Mouse (Mus musculus): Measurements from ENCODE around the gene Chmp1a.
"Not testable (repeated sequence)": the region's sequence is repeated elsewhere in the genome, so short reads cannot be mapped to it uniquely, and the experiment has no call there.

Gene Chmp1a

DNA sequence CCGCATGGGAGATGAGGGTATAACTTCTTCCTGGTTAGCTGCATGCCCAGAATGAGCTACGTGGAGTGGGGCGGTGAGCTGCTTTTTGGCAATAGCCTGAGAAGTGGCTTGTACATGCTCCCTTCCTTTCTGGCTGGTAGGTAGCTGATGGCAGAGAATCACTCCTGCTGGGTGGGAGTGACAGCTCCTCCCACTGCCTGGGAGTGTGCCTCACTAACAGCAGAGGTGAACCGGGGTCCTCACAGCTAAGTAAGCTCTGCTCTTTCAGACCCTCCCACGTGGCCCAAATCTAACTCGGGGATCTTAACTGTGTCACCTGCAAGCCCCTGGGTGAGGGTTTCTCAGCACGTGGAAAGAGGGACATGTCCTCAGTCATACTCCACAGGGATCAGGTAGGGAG is 20.0 kb upstream of the Chmp1a start:
- no peak for DNase-seq (ENCODE audit: low spot score in 2 of 2)

DNA sequence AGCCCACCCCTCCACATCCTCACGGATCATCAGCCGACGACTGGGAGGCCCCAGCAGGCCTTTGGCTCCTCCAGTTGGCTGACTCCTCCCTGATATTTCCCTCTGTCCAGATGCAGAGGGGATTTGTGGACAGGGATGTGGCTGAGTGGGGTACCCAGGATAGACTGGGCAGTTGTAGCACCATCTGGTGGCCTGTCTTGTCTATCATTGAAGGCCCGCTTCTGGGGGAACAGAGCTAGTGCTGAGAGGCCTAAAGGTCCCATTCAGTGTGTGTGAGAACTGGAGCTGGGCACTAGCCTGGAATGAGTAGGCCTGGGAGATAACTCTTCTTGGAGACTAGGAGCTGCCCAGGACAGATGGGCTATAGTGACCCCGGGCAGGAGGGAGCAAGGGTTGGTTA is 19.2 kb upstream of the Chmp1a start:
- DNase-seq (ENCODE audit: low spot score in 2 of 2): no peak

DNA sequence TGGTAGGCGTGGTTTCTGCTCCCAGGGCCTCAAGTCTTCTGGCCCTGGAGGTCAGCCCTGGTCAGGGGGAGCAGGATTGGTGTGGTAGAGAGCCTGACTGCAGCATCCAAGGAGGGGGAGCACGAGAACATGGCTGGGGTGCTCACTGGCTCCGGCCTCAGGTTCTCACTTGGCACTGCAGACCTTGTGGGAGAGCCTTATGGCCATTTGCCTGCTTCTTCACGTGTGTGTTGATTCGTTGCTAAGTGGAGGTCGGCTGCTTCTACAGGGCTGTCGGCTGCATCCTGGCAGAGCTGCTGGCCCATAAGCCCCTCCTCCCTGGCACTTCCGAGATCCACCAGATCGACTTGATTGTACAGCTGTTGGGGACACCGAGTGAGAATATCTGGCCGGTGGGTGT is 17.8 kb upstream of the Chmp1a start:
- DNase-seq (ENCODE audit: low spot score in 2 of 2): not testable (repeated sequence)

DNA sequence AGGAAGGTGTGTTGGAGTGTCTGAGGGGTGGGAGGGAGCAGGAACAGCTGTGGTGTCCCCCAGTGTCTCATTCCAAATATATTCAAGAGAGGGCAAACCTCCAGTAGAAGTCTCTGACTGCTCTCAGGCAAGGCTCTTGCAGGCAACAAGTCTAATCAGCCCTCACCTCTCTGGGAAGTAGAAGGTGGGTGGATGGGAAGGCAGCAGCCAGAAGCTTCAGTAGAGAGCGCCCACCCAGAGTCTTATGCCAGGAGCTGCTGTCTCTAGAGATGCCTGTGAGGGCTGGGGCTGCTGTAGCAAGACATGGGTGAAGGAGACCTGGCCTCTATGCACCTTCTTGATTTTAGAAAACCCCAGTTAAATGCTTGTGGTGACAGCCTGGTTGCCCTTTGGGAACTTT is 15.9 kb upstream of the Chmp1a start:
- DNase-seq (ENCODE audit: low spot score in 2 of 2): no peak

DNA sequence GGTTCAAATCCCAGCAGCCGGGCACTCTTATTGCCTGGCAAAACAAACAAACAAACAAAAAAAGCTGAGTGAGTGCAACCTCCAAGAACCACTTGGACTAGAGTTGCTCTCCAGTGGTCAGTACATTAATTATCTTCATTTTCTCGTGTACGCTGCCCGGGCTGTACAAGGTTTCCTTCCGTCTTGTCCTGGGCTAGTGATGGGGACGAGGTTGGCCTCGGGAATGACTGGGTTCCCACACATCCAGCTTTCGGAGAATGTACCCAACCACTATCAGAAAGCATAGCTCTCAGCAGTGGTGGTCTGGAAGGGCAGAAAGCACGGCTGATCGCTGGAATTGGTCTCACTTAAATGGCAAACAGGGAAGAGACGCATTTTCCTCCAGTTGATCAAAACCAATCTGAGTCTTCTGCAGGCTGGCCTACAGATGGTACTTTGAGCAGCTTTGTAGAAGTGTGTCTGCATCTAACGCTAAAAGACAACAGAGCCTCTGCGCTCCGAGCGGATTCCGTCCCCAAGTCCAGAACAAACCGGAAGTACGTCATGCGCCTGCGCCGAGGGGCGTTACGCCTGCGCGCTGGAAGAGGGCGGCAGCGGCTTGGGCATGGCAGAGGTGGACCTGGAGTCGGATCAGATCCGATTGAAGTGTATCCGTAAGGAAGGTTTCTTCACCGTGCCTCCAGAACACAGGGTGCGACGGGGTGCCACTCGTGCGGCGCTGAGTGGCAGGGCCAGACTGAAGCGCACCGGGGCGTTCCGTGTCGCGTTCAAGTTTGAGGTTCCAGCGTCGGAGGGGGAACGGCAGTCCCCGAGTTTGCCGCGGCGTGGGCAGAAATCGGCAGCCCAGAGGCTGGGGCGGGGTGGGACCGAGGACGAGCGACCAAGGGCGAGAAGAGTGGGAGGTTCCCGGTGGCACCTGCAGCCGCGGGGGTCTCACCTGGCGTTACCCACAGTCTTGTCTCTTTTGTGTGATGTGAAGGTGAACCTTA is 12.0 kb upstream of the Chmp1a start, which contains the start of gene Cdk10:
Gene Cdk10, plus strand, starts transcription at position 565 of the 989 bp plus-strand sequence.
- DNase-seq (ENCODE audit: low spot score in 2 of 2): peak; percentile 89 to 95

DNA sequence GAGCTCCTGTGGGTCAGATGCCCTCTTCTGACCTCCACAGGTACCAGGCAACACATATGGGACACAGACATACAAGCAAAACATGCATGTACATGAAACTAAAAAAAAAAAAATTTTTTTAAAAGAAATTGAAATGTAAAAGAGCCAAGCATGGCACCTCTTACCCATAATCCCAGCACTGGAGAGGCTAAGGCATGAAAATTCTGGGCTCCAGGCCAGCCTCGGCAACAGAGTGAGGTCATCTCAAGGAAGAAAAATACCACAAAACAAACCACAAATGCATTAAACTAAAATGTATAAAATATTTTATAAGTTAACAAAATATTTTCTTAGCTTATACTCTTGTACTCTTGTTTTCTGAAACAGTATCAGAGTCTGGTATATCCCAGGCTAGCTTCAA is 8.4 kb upstream of the Chmp1a start:
- no peak for DNase-seq (ENCODE audit: low spot score in 2 of 2)

DNA sequence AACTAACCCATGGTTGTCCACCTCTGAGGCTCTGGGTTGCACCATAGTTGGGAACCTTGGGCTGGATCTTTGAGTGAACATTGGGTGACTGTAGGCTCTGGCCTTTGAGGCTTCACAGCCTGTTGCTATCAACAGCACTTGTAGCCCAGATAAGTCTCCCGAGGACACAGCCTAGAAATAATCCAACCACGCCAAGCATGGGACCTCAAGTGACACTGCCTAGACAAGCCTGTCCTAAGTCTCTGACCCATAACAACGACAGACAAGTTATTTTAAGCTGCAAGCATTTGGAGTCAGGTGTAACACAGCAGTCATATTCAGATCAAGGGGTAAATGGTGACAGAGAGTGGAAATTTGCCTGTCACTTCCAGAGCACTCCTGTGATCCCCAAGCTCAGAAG is 2.9 kb upstream of the Chmp1a start:
- no peak for DNase-seq (ENCODE audit: low spot score in 2 of 2)

DNA sequence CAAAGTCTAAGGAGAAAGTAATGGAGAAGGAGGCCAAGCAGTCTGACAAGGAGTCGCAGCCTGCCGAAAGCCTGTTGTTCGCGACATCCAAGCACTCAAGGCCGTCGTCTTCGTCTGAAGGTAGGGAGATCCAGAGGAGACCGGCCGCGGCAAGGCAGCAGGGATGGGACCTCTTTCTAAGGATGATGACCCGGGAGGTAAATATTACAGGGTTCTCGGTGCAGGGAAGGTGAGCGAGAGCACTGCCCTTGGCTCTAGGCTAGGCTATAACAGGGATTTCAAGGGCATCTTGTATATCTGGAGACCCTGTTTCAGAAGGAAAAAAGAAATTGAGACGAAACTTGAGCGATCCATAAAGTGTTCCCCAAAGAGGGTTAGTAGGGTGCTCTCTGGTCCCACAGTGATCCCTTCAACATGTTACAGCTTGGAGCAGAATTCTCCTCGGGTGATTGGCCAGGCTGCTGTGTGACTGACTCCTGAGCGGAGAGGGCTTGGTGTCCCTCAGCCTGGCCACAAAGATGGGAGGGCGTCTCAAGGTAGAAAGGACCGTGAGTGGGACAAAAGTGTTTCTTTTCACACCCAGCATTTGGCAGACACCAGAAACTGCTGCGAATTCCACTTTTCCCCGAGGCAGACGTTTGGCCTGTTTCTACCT is 682 bp upstream of the Chmp1a start:
- no peak for DNase-seq (ENCODE audit: low spot score in 2 of 2)

DNA sequence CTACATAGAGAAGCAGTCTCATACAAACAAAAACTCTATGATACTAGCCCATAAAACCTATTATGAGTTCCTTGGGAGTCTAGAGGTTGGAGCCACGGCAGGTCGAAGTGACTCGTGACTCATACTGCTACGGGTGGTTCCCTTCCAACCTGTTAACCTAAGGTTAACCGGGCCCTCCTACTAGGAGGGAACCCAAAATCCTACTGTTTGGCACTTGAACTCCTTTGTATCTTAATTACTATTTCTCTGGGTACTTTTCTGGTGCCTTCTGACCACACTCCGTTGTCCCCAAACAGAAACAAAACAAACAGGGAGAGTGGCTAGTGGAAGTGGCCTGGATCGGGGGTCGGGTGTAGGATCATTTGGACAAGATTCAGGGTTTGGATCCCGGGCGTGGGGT is 687 bp downstream of the Chmp1a start:
- no peak for DNase-seq (ENCODE audit: low spot score in 2 of 2)

DNA sequence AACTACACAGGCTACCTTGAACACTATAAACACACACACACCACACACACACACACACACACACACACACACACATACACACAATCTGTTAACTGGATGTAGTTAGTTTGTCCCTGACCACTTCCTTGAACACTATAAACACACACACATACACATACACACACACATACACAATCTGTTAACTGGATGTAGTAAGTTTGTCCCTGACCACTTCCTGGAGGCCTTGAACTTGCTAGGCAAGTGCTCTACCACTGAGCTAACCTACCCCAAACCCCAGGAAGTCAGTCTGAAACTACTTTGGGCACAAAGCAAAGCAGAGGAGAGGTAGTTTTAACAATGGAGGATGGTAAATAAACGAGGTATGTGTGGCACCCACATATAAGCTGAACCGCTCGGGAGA is 9.0 kb downstream of the Chmp1a start:
- DNase-seq (ENCODE audit: low spot score in 2 of 2): no peak

DNA sequence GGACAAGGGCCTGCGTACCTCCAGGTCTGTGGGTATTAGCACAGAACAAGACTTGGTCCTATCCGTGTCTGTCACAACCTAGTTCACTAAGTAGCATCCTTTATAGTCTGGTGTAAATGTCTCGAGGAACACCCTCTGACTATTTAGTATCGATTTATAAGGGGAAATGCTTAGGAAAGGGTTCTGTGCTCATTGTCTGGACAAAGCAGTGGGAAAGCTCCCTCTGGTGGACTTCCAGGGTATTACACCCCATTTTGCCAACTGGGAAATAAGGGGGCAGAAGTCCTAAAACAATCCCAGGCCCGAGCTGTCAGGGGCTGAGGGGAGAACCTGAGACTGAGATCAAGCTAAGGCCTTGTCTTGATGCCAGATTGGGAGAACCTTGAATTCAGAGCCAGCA is 10.3 kb downstream of the Chmp1a start:
- peak; percentile 72 to 81 for DNase-seq (ENCODE audit: low spot score in 2 of 2)

DNA sequence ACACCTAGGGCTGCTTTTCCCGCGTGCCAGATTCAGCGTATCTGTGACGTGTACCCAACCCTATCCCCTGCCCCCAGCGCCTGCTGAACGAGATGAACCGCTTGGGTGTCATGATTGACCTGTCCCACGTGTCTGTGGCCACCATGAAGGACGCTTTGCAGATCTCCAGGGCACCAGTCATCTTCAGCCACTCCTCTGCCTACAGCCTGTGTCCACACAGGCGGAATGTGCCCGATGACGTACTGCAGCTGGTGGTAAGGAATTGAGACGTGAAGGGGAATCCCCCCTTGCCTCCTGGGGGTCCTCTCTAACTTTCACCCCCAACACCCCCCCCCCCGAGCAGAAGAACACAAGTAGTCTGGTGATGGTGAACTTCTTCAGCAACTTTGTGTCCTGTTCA is 12.7 kb downstream of the Chmp1a start:
- DNase-seq (ENCODE audit: low spot score in 2 of 2): no peak

DNA sequence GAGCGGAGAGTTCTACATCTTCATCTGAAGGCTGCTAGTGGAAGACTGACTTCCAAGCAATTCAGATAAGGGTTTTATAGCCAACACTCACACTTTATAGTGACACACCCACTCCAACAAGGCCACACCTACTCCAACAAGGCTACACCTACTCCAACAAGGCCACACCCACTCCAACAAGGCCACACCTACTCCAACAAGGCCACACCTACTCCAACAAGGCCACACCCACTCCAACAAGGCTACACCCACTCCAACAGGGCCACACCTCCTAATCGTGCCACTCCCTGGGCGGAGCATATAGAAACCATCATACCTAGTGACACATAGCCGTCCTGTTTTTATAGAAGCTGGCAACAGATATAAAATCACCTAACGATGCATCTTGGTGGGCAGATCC is 15.5 kb downstream of the Chmp1a start:
- peak; percentile 27 to 76 for DNase-seq (ENCODE audit: low spot score in 2 of 2)

DNA sequence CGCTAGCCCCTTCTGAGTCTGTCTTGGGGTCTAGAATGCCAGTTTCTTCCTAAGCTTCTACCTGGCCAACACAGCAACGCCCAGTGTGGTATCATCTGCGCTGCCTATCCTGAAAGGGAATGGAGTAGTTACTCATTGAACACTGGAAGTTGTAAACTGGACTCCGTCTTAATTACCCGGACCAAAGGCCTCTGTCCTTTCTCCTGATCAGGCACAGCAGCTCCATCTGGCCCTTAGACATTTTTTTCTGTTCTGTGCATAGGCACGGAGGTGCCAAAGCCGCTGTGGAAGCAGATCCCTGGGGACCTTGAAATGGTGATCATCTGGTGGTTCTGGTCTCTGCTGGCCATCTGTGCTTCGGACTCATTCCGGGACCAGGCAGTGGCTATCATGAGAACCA is 18.8 kb downstream of the Chmp1a start:
- no peak for DNase-seq (ENCODE audit: low spot score in 2 of 2)

DNA sequence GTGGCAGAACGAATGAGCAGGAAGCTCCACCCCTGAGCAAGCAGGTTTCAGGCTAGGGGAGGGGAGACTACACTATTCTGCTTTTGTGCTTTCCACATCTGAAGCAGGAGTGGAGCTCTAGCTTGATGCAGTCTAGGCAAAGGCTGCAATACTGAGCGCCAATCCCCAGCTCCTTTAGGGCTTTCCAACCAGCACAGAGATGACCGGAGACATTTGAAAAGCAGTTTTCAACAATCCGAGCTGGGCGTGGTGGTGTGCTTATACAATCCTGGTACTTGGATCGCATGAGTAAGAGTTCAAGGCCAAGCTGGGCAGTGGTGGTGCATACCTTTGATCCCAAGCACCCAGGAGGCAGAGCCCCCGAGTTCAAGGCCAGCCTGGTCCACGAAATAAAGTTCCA is 20.7 kb downstream of the Chmp1a start:
- no peak for DNase-seq (ENCODE audit: low spot score in 2 of 2)

DNA sequence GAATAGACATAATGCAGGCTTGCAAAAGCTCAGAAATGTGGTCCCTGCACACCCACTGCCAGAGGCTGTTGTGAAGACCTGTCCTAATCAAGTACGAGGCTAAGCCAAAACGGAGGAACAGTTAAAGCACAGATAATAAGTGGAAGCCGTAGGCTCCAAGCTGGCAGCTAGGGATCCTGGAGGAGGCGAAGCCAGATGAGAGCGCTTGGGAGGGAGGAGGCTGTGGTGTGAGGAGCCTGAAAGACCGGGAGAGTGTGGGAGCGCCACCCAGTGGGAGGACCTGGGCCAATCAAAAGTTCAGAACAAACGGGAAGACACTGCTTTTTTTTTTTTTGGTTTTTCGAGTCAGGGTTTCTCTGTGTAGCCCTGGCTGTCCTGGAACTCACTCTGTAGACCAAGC is 21.9 kb downstream of the Chmp1a start:
- peak in 1 of 2 experiments; percentile 79 for DNase-seq (ENCODE audit: low spot score in 2 of 2)

DNA sequence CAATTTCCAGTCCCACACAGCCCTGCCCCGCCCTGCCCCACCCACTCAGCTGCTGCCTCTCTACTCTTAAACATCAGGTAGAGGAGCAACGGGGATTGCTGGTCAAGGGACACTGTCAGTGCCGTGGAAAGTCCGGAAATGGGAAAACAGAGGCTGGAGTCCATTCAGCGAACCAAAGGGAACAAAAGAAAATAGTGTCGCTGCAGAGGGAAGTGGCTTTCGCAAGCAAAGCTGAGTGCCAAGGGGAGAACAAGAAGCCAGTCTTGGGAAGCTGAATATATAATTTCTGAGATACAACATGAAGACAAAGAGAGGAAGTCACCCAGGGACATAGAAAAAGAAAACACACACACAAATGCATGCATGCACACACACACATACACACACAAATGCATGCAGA is 23.7 kb downstream of the Chmp1a start:
- no peak for DNase-seq (ENCODE audit: low spot score in 2 of 2)

DNA sequence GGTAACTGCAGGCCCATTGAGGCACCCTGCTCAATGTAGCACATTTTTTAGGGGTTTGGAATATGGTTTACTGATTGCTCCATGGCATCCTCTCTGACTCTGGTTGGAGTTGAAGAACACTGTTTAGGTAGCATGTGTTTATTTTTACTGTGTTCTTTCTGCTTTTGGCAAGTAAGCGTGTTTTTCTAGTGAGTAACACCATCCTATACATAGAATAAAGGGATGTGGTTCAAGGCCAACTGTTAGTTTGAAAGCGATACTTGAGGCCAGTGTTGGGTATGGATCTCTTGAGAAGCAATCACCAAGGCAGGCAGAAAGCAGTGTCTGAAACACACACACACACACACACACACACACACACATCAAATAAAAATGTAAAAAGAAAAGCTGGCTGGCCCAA is 24.6 kb downstream of the Chmp1a start:
- no peak for DNase-seq (ENCODE audit: low spot score in 2 of 2)

DNA sequence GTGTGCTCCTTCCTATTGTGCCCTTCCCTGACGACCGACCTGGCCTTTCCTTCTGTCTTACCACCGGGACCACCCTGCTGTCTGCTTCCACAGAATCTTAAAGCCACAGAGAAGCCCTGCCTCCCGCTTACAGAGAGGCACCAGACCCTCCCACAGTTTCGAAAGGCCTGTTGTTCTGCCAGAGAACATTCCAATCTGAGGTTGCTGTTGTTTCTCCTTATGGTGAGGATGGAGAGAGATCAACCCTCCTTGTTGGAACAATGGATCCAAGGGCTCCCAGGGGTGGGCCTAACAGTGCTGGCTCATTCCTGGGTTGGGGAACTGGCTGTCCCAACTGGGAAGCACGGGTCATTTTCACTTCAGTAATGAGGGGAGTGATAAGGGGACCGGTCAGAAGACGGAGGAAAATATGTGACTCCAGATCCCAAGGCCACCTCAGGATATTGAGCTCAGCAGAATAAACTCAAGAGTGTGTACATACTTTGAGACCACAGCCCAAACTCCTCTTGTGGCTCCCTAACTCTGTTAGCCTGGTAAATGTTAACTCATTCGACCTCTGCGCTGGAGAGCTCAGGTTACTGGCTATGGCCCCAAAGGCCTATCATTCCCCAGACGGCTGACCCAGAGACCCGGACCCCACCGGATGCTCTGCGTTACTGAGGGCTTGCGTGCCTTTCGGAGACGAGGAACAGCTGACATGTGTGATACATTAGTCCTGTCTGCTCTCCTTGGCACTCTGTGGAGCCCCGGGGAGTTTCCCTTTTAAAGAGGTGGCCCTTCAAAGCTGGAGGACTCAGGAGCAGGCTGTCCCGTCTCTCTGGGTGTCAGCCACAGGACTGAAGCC is 26.8 kb downstream of the Chmp1a start, which contains the start of gene Dpep1:
Gene Dpep1, plus strand, starts transcription at position 677 of the 844 bp plus-strand sequence.
- no peak for DNase-seq (ENCODE audit: low spot score in 2 of 2)

DNA sequence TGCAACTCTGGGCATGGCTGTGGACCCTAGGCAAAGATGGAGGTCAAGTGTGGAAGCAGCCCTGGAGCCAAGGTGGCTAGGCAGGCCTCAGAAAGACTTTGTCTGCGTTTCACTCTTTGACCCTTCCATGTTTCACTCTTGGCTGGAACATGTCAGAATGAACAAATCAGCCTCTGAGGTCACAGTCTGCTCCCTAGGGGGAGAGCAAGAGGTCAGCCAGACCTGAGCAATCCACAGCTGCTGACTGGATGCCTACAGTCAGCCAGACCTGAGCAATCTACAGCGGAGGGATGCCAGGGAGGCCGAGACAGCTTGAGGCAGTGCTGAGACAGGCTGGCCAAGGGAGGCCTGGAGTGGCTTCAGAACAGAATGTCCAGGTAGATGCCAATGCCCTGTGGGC is 31.2 kb downstream of the Chmp1a start:
- no peak for DNase-seq (ENCODE audit: low spot score in 2 of 2)

DNA sequence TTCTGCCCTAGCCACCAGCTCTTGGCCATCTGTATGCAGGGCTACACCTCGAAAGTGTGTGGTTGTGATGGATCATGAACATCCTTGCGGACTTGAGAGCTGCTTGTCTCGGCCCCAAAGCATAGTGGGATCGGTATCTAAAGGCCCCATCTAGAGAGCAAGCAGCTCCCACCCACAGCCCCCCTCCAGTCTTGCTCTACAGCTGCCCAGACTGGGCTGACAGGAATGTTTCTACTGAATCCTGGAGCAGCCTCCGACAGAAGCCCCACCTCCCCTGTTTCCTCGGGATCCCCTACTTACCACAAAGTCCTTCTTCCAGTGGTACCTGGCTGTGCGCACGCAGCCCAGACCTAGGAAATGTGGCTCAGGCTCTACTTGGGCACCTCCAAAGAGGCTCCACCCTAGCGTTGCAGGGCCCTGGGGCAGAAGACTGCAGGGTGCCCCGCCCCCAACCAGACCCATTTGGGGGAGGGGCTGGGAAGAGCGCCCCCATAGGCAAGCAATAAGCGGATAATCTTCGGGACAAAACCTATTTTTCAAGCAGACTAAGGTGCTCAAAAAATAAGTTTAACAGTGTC is 54.6 kb downstream of the Chmp1a start, which contains the start of gene Sult5a1:
Gene Sult5a1, minus strand, starts transcription at position 428 of the 578 bp plus-strand sequence.
- DNase-seq (ENCODE audit: low spot score in 2 of 2): no peak
